Mouse (Mus musculus) erythroblast, embryonic 14.5 days (primary cell): Measurements from ENCODE around the gene Rbm28.

ENCODE experiments used
- GATA1 ChIP-seq: IDR thresholded peaks from 2 replicates; pipeline ENCODE4 v1.6.1; 2012; ENCODE audit warnings: low read length, inconsistent platforms, mixed read lengths
- TAL1 ChIP-seq: IDR thresholded peaks from 3 replicates; pipeline ENCODE4 v1.6.1; 2012; ENCODE audit warnings: low read length, inconsistent platforms, mixed read lengths

GRCm38 (mm10) chr6:29195146-29195545 lies 30.3 kb upstream of the Rbm28 start:
- TF ChIP-seq TAL1, result no peak
- no peak for TF ChIP-seq GATA1
